Mouse (Mus musculus) adrenal gland, postnatal 10 days (tissue): ENCODE data around the gene Fkbp5. TPM values are rescaled to one million over a fixed set of nuclear protein-coding genes. Genes with fewer than 3 reads are reported as not detected.

Source experiments
- microRNA-seq: library from miRNA; unstranded; fragments of <30 nt; microRNA quantifications from one replicate; pipeline ENCODE4 v1.2.0, GENCODE M21; 2021
- total RNA-seq, 2 experiments: library from RNA; stranded (reverse); gene quantifications; 2 replicates each; pipeline ENCODE4 v1.2.3; 2021

The Fkbp5 gene
- total RNA-seq, 2 experiments from 2014 or later, result 55.4 to 95.1 TPM

Small RNA genes within 50 kb of the gene (microRNA-seq; reads per million reads assigned to microRNA genes)
- gene Gm25195, result not detected
- not detected for gene Mir6969

Other genes starting within 250 kb of the Fkbp5 start
- 10 to 100 TPM; 24.2 to 36.2 TPM for gene Fance, start 204.0 kb downstream of the Fkbp5 start, total RNA-seq
- gene Rpl10a, start 189.1 kb downstream of the Fkbp5 start, total RNA-seq, result 100 to 1,000 TPM; 948 to 951 TPM
- gene Tead3, start 166.7 kb downstream of the Fkbp5 start, total RNA-seq, result 10 to 100 TPM; 12.8 to 13.5 TPM
- under 1 TPM; 0.33 to 1.00 TPM for gene Tulp1, start 152.3 kb downstream of the Fkbp5 start, total RNA-seq
- gene Armc12, start 13.3 kb upstream of the Fkbp5 start, total RNA-seq, result not detected
- gene Clpsl2, start 31.9 kb upstream of the Fkbp5 start, total RNA-seq, result not detected
- not detected for gene Clps, start 43.2 kb upstream of the Fkbp5 start, total RNA-seq
- 1 to 10 TPM; 1.5 to 1.7 TPM for gene Lhfpl5, start 58.1 kb upstream of the Fkbp5 start, total RNA-seq
- gene Srpk1, start 105.2 kb upstream of the Fkbp5 start, total RNA-seq, result 10 to 100 TPM; 53.2 to 62.8 TPM
- gene Slc26a8, start 172.7 kb upstream of the Fkbp5 start, total RNA-seq, result 1 to 10 TPM; 1.4 to 4.7 TPM
- gene Mapk14, start 173.8 kb upstream of the Fkbp5 start, total RNA-seq, result 10 to 100 TPM; 63.6 to 74.4 TPM
- 1 to 10 TPM in 1 of 2 experiments, under 1 TPM in 1; 0.78 to 1.7 TPM for gene AC170998.1, start 208.6 kb upstream of the Fkbp5 start, total RNA-seq